Mouse (Mus musculus): ENCODE data around the gene Traf3ip2.

Gene Traf3ip2

GRCm38 (mm10) chr10:39612633-39612988, at the start of gene Traf3ip2:
Gene Traf3ip2, plus strand, starts transcription at chr10:39612934.
- no peak for DNase-seq

DNA sequence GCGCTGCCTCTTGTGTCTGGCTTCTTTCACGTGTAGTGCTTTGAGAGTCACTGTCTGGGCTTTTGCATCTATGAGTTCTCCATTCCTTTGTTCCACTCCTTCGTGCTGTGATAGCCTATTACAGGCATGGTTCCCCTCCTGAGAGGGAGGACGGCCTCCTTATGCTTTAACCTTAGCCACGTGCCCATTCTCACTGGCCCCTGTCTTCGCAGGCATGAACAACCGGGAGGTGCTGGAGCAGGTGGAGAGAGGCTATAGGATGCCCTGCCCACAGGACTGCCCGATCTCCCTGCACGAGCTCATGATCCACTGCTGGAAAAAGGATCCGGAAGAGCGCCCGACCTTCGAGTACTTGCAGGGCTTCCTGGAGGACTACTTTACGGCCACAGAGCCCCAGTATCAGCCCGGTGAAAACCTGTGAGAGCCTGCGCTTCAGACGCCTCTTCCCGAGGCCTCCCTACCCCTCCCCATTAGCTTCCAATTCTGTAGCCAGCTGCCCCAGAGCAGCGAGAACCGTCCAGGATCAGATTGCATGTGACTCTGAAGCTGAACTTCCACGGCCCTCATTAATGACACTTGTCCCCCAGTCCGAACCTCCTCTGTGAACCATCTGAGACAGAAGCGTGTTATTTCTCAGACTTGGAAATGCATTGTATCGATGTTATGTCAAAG, 49.0 kb upstream of the Traf3ip2 start:
- no peak for DNase-seq

GRCm38 (mm10) chr10:39566901-39567300, 45.8 kb upstream of the Traf3ip2 start:
- no peak for DNase-seq

- DNase-seq: no peak
These were observed 43.7 kb upstream of the Traf3ip2 start for GRCm38 (mm10) chr10:39568991-39569390.

DNA sequence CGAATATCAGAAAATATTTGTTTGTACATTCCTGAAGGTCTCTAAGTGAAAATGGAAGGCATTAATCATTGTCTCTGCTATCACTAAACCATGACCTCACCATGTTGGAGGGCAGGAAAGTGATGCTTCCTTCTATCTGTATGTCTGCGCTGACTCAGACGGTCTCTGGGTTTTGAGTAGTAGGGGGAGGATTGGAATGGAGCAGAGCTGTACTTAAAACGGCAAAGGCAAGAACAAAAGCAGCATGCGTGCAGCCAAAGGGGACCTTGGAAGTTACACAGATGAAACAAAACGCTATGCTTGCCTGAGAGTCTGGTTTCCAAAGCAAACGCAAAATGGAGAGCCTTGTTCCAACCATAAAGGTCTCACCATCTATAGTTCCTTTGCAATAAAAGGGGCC, 41.7 kb upstream of the Traf3ip2 start:
- no peak for DNase-seq

DNA sequence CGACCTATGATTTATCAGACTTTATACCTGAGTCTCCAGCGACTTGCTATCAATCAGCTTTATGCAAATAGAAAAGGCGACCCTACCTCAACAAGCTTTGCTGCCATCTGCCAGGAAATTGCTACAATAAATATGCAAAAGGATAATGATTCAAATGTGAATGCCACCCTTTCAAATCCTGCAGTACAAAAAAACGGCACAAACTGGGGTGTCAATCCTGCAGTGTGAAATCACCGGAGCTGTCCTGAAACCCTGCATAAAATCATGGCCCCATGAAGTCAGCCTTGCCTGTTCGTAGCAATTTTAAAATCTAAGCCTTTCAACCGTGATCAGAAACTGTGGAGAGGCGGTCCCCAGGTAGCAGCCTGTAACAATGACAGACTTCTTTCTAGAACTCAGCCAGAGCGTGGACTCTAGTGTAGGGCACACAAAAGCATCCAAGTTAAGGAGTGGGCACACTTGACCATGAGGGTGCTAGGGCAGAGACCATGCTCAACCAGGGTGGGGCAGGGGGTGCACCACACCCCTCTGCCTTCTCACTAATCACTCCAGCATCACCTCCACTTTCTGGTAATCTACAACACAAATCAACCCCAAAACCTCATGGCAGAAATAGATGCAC, 40.6 kb upstream of the Traf3ip2 start:
- no peak for DNase-seq

GRCm38 (mm10) chr10:39572672-39573051, 40.1 kb upstream of the Traf3ip2 start:
- no peak for DNase-seq

- DNase-seq: no peak
These were observed 36.3 kb upstream of the Traf3ip2 start for GRCm38 (mm10) chr10:39576466-39576865.

GRCm38 (mm10) chr10:39580477-39580876, 32.3 kb upstream of the Traf3ip2 start:
- no peak for DNase-seq

DNA sequence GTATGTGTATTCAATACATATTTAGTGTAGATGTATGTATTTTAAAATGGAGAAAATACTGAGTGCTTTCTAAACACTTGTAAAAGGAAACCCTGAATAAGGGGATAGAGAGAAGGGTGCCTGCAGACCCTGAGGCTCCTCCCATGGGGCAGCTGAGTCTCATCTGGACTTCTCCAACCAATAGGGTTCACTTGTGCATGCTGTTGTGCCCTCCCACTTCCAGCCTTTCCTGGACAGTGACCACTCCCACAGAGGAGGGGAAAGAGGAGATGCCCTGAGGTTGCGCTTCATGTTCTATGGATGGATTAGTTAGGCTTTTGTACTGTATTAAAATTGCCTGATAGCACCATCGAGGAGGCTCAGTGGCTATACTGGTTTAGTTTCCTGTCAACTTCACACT, 30.3 kb upstream of the Traf3ip2 start:
- DNase-seq: no peak

DNA sequence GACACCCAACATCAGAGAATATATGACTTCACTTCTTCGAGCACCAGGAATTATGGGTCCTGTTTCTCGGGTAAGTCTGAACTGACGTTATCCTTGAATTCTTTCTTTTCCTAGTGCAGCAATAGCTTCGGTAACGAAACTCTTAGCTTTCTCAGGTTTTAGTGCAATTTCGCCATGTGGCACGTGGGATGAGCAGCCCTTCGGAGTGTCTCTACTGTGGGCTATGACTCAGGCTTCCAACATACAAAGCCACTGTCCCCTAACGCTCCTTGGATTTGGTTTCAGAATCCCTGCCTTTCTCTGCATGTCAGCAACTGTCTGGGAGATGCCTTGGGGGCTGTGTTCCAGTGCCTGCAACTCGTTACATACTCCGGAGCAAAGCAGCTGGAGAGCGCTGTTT, 29.0 kb upstream of the Traf3ip2 start:
- DNase-seq: no peak

DNA sequence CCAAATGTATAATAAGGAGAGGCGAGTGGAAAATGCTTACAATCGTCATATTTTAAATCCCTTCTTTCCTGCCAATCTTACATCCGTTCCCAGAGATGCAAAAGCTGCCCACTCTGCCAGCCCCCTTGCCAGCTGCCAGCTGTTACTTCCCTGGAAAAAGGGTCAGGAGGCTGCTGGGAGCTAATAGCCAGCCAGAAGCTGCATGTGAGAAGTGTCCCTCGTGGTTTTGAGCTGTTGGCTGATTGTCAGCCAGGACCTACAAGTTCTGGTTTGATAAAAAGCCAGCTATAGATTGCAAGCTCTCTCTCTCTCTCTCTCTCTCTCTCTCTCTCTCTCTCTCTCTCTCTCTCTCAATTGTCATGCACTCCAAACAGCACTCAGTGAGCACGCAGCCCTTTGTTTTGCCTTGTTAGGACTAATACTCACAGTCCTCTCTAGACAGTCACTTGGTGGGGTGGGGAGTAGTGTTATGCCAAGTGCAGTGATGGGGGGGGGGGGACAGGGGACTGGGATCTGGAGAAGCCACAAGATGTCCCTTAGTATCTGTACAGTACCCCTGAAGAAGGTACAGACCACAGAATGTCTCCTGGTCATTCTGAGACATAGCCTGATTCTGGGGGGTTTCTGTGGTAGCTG, 25.3 kb upstream of the Traf3ip2 start:
- peak; percentile 42 for DNase-seq

GRCm38 (mm10) chr10:39587973-39588746, 24.6 kb upstream of the Traf3ip2 start:
- no peak for DNase-seq

- no peak for DNase-seq
These were observed 22.8 kb upstream of the Traf3ip2 start for GRCm38 (mm10) chr10:39589765-39590546.

DNA sequence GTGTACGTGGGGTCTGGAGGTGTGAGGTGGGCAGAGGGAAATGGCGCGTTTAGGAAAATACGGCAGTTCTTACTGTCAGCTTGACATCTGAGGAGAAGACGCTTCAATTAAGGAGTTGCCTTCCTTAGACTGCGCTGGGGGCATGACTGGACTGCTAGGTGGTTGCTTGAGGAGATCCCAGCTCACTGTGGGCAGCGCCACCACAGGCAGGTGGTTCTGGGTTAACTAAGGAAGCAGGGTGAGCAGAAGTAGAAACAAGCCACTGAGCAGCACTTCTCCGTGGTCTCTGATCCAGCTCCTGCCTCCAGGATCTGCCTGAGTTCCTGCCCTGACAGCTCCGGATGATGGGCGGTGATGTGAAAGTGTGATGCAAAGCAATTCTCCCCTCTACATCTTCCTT, 22.1 kb upstream of the Traf3ip2 start:
- no peak for DNase-seq

GRCm38 (mm10) chr10:39592501-39592900, 20.2 kb upstream of the Traf3ip2 start:
- DNase-seq: no peak

GRCm38 (mm10) chr10:39594716-39595115, 18.0 kb upstream of the Traf3ip2 start:
- no peak for DNase-seq

DNA sequence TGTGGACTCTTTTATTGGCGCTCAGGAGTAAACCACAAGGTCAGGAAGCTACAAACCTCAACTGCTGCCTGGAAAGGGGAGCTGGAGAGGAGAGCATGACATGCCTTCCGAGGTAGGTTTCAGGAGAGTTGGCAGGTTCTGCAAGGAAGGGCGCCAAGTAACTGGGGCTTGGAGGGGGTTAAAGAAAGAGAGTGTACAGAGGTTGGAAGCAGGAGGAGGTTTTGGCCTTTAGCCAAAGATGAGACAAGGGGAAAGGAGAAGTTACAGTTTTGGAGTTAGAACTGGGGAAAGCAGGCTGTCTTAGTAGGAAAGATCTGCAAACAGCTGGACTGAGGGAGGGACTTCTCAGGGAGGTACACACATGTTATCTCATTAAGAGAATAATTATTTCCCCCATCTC, 16.9 kb upstream of the Traf3ip2 start:
- no peak for DNase-seq

GRCm38 (mm10) chr10:39597116-39597791, 15.5 kb upstream of the Traf3ip2 start:
- no peak for DNase-seq

GRCm38 (mm10) chr10:39597792-39598183, 14.9 kb upstream of the Traf3ip2 start:
- DNase-seq: no peak

DNA sequence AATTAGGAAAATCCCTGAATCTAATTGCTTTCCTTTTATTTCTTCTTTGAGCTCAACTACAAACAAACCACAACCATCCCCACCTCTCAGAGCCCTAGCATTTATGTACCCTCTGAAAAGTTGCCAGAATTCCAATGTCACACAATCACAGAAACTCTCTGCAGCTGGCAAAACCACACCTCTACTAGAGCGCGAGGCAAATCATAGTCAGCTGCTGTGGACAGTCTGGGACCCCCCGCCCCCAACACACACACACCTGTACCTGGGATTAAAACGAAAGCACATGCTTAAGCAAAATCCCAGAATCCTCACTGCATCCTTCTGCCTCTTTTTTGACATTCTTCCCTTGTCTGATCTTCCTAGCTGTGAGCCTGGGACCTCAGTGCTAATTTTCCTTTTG, 13.1 kb upstream of the Traf3ip2 start:
- DNase-seq: no peak

DNA sequence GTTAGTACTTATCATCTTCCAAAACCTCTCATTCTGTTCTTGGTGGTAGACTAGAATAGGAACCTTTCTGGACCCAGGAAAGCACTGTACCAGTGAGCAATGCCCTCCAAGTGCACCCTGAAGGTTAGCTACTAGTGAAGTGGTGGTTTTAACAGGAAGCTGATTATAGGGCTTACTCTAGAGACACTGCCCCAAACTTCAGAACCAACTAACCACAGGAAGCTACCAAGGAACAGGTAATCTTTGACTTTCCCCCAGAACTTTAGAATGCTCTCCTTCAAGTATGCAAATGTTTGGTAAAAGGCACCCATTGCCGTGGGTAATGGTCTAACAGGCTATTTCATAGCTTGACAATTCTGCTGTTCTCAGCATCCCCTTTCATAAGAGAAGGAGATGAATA, 12.6 kb upstream of the Traf3ip2 start:
- no peak for DNase-seq
